Mouse (Mus musculus): ENCODE data around the gene Pth. TPM values are rescaled to one million over a fixed set of nuclear protein-coding genes. Genes with fewer than 3 reads are reported as not detected.

Pth gene
- not detected for polyA plus RNA-seq (2017; shearing (Covaris generic))

DNA sequence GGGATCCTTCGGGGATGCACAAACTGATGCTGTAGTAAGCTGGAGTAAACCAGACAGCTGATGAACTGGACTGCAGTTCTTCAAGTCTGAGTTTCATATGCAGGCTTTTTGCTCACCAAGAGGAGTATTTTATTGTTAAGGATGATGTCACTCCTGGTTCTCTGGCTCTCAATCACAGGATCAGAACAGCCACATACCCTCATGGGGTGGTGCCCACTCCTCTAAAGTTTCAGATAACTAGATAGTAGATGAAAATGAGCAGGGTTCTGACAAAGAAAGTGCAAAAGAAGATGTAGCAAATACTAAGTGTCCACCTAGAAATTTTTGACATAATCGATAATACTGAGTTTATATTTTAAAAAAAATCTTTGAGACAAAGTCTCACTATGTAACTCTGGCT, at the start of gene Pth:
Gene Pth (minus strand): TSS at position 101 of the 400 bp plus-strand sequence.

DNA sequence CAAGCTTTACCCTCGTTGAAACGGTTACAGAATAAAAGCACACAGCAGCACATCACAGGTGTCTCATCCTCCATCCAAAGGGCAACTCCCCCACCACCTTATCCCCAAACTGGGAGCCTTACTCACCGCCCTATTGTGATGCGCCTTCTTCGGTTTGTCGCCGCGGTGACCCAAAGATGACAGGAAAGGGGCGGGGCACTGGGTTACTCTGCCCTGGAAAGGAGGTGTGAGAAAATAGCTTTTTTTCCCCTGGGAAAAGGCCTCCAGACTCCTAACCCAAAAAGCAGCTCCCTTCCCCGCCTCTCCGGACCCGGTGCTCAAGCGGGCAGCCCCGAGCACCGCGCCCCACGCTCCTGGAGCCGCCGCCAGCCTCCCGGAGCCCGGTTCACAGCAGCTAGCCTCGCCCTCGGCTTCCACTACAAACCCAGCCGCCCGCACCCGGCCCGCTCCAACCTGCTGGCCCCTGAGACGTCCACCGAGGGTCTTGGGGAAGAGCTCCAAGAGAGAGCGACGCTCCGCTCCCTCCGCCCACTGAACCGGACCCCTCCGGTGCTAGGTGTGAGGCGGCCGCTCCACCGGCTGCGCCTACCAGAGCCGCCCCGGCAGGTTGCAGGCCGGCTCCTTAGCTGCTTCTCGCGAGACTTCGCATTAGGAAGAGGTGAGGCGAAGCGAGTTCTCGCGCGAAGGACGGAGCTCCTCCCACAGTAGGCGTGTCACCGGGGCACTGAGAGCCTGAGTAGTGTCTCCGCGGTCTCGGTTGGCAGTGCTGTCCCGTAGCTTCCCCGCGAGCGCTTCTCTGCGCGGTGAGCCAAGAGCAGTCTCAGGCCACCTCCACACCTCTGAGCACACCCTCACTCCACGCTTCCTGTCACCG, 19.4 kb downstream of the Pth start, which contains the start of gene Btbd10:
Gene Btbd10 (minus strand): TSS at position 647 of the 874 bp plus-strand sequence.

Other genes with a start within 250 kb of the Pth start
- gene Arntl, start 181.1 kb downstream of the Pth start, polyA plus RNA-seq (2017; shearing (Covaris generic)), result 18.1 TPM
- 22.7 TPM for gene Btbd10, start 19.2 kb downstream of the Pth start, polyA plus RNA-seq (2017; shearing (Covaris generic))
- 74.6 TPM for gene Far1, start 125.3 kb upstream of the Pth start, polyA plus RNA-seq (2017; shearing (Covaris generic))

Data from CD4-positive, CD25-positive, alpha-beta regulatory T cell, adult 9 weeks (primary cell).